Mouse (Mus musculus) c-Kit-positive CD71-negative TER-119-negative erythroid progenitor cells, embryonic 14.5 days (primary cell): Measurements from ENCODE around the gene Kcnip4.

Experiments
- DNase-seq: peaks from one replicate; pipeline ENCODE4 v3.0.0-alpha.2; 2013; ENCODE audit warnings: low read depth

The Kcnip4 gene

DNA sequence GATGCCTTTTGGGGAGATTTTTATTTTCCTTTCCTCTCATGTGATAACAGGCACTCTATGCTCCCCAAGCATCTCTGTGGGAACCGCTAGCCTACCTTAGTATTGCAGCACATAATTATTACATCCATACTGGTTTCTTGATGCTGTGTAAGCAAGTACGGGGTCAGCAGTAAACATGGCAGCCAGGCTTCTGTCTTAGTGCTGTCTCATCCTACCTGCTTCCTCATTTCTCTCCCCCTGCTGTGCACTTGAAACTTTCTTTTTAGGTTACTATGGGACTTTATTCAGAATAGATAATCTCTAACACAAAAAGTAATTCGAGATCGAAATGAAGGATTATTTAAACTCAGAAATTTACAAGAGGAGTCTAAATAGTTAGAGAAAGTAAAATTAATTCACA is 973.0 kb downstream of the Kcnip4 start:
- no peak for DNase-seq

DNA sequence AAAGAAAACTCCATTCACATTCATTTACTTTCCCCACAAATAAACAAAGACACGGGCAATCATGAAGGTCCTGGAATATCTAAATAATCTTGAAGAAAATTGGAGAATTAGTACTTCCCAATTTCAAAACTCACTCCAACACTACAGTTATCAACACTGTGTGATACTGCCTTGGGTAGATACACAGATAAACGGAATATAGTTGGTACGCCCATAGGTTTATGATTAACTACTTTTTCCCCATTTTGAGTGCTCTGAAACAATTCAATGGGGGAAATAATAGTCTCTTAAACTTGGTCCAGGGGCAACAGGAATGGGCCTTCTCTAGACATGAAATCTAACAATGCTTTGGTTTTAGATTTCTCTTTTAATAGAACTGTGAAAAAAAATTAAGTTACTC is 978.9 kb downstream of the Kcnip4 start:
- DNase-seq: no peak

DNA sequence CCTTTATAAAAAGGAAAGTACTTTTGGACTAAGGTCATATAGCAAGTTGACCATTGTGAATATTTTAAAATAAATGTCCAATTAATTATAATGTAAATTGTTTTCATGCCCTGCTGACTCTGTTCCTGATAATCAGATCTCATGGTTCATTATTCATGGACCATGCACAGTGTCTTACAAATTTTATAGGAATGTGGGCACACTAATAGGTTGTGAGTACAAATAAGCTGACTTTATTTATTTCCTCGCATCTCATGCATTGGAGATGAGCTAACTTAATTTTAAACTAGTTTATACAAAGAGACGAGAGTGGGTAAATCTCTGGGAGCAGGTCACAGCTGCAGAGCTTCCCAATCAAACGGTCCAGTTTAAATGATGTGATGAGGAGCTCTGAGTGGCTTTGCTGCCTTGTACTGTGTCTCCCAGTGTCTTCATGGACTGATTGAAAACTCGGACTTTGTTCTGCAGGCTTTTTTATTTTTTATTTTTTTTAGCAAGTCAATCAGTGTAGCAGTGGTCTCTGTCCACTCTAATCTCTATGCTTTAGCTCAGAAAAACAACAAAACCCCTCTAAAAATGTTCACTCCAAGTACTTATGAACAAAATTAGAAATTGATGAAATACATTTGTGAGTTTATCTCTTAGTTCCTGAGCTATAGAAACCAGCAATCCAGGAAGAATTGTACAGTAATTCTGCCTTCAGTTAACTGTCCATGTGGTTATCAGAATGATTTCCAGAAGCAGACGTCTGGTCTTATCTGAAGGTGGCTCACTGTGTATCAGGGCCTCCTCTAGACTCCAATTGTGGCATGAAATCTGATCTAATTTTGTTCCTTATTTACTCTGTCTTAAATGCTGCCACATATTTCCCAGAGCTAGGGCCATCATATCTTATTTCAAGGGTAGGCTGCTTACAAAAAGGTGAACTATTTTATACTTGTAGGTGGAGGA is 979.6 kb downstream of the Kcnip4 start:
- DNase-seq: no peak

DNA sequence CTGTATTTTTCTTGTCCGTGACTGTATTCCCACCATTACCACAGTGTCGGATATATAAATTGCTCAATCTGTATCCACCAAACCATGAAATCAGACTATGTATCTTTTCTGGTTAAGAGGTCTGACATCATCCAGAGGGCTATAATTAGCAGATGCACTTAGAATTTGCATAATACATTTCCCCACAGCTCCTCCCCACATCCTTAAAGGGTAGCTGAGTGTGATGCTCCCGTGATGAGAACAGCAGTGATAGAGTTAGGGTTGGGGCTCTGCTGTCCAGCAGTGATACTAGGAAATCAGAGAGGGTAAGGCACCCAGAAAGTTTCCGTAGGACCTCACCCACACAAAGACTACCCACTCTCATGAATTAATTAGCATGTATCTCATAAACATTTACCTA is 1006.7 kb downstream of the Kcnip4 start:
- no peak for DNase-seq

DNA sequence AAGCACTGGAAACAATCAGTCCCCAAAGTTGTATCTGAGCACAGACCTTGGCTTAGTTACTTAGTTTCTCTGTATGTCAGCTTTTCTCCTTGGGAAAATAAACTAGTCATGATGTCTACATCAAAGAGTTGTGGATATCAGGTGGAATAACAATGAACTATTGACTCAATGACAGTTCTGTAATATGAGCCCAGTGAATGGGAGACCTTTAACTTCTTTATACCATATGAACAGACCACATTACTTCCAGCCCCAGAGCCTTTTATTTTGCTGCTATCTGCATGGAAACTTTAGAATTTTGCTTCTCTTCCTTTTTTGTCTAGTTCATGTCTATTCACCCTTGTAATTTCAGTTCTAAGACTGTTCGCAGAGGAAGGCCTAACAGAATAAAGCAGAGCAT is 1011.4 kb downstream of the Kcnip4 start:
- no peak for DNase-seq

DNA sequence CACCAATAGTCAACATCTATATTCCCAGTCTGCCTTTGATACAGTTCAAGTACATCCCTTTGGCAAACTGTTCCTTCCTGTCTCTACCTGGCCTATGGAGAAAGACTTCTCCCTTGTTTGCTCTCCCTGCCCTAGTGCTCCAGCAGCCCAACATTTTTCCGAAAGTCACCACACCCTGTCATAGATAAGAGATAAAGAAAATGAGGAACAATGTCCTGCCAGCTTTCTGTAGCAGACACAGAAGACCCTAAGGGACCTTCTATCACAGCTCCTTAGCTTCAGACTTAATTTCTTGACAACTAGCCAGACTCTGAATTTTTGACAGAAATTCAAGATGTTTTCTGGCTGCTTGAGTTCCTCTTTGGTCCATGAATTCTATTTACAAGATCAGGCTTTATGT is 1013.4 kb downstream of the Kcnip4 start:
- no peak for DNase-seq

DNA sequence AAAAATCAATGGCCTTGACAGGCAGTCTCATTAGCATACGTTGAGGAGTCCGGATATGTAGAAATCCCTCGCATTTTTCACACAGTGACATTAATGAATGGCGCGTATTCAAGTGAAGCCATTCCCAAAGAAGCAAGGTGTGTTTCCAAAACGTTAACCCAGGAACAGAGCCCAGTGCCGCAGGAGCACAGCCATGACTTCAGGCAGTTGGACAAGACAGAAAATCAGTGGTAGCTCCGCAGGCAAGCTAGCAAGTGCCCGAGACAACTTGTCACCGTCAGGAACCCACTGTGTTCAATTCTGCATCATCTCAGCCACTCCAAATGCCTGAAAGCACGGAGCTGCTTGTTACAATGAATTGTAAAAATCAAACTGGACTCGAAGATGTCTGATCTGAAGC is 1014.5 kb downstream of the Kcnip4 start:
- DNase-seq: no peak

DNA sequence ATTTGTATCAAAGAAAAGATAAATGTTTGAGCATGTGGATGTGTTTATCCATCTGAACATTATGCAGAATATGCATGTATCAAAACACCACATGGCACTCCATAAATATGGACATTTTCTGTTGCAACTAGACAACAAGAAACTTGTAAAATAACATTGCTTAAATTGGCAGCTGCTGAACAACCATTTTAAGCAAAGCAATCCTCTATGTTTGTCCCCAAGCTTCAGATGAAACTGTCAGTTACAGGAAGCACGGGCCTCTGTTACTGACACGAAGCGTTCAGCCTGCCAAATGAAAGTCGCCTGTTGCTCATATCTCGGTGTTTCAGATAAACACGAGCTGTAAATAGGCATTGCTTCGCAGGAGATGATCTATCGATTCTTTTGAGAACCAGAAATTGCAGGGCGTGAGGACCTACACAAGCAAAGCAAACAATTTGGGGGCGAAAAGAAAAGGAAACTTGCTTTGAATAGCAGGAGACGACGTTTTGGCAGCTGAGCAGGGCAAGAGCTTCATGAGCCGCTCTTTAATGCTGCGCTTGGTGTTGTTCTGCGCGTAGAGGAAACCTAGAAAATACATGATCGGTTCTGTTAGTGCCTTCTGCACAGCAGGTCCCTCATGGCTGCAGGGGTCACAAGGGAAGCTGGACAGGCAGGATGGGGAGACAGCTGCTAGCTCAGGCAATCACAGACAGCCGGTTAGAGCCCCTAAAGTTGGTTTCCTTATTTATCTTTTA is 1015.3 kb downstream of the Kcnip4 start:
- DNase-seq: no peak

DNA sequence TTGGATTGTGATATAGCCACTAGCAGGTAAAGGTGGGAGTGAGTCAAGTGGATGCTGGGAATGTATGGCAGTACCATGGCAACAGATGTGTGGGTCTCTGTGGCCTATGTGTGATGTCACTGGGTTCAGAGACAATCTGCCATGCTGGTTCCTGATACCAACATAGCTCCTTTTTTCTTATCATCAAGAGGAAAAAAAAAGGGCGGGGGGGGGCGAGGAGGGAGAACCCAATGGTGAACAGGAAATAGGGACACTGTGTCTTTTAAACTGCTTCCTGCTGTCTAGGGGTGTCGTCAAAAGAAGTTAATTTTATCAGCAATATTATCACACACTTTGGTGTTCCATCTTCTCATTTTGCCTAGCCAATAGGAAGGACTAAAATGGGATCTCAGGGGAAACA is 1021.6 kb downstream of the Kcnip4 start:
- DNase-seq: no peak

DNA sequence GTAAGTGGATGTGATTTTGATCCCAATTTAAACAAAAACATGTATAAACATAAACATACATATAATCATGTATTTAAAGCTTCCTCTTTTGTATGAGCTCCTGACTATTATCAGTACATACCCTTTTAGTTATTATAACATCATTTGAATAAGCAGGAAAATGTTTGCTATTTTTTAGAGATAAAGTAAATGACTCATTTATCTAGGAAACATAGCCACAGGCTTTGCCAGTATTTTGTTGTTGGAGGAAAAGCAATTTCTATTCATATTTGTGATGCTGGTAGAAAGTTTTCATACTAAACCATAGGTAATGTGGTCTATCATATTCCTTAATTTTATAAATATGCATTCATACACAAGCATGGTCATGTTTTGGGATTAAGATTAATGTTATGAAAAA is 1022.3 kb downstream of the Kcnip4 start:
- no peak for DNase-seq

DNA sequence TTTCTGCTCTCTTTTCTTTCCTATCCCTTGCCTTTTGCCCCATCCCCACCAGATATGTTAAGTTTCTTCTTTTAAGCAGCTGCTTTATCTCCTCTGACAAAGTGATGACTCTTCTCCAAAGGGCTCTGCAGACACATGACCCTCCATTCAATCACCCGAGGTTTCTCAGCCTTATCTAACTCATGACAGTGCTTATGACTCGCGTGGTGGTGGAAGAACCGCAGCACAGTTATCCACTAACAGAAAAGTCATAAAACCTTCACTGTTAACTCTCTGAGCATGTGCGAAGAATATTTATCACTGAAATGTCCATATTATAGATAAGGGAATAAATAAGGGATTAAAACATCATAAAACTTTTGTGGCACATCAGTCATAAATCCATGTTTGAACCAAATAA is 1024.5 kb downstream of the Kcnip4 start:
- no peak for DNase-seq

DNA sequence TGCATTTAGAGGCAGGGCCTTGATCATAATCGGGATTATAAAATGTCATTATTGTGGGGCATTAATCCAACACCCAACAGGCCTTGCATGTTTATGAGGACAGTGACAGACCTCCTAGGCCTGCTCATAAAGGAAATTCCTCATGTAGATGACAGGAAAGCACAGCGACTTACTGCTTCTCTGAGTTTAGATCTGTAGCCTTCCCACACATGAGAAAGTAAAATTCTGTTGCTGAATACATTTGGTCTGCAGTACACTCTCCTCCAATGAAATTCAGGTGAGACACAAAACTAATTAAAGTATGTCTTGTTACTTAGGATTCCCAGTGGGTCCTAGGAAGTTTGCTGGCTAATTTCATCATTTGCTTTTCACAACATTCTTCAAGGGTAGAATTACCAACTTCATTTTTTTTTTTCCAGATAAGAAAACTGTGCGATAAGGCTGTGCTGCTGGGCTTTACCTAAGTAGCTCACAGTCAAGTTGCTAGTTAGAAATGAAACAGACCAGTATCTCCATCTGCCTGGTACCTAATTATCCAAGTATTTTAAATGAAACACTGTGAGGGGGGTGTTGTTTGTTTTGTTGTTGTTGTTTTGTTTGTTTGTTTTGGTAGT is 1033.7 kb downstream of the Kcnip4 start:
- DNase-seq: no peak

DNA sequence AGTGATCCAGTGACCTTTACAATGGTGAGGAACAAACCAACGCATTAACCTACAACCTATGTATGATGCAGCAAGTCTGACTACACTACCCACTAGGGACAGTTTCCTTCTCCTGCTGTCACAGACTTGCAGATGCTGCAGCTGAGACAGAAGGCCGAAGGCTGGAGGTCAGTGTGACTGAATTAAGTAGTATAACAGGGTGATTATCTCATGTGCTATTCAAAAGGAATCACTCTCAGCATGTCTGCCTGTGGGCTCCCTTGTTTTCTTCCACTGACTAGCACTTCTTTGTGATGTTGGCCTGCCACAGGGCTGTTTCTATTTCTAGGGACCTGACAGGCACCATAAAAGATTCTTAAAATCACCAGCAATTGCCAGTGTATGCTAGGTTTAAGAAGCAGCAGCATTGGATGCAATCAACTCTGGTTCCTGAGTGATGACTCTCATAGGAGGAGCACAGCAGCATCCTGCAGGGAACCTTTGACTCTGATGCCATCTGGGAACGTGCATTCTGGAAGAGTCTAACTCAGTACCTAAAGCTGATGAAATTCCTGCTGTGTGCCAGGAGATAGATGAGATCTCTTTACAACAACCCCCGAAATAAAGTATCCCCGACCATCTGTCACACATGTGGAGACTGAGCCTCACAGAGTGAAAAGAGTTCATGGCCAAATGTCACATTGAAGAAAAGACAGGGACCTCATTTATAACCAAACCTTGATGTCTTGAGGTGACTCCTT is 1035.0 kb downstream of the Kcnip4 start:
- DNase-seq: no peak

DNA sequence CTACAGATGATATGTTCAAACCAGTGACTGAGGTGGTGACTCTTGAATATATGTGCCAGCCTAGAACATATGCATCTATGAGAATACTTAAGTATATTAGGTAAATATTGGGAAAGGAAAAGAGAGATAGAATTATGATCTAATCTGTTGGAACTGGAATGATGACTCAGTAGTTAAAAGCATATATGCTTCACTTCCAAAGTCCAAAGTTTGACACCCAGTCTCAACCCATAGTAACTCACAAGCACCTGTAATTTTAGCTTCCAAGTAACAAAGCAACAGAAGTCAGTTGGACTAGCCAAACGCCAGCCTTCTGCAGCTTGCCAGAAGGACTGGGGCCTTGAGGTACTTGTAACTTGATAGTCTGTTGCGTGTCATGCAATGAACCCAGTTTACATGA is 1041.6 kb downstream of the Kcnip4 start:
- DNase-seq: no peak

DNA sequence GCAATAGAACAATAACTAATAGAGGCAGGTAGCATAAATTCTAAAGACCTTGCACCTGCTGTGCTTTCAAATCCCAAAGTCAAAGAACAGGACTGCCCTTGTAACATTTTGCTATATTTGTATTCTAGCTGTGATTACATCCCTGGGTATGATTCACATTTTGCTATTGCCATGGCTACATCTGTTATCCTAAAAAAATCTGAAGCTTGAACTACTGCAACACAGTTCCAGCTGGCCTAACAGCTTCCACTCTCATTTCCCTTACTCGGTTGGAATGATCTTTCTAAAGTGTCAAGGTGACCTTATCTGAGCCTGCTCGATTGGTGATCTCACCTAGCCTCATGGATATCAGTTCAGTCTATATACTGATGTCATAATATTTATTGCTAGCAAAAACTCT is 1064.5 kb downstream of the Kcnip4 start:
- no peak for DNase-seq

DNA sequence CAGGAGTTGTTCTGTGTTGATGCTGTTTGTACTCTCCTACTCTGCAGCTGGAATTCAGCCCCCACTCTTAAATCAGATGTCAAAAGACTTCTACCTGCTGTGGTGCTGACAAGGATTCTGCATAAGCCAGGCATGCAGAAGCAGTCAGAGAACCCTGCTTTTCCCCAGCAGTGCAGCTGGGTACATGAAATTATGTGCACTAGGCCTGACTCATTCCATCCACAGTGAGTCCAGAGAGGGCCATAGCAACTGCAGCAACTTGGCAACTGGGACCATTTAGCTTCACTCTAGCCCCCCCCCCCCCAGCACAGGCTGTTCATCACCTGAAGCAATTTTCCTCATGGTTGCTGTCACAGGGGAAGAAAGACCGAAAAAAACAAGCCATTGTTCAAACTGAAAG is 1075.8 kb downstream of the Kcnip4 start:
- DNase-seq: no peak

DNA sequence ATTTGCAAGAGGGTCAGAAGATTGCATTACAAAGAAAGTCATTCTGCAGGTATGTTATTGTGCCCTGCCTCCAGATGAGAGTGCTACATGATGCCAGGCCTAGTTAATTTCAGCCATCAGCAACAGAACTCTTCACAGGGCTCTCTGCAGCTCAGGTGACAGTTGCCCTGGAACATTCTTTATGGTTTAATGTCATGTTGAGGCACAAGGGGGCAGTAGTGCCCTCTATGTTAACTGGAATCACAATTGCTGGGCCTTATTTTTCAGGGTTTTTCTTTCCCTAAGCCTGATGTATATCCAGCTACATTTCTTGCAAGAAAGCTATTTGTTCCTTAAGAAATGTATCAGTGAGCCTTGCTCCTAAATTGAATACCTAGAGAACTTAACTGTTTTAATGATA is 1094.2 kb downstream of the Kcnip4 start:
- DNase-seq: peak; percentile 2

DNA sequence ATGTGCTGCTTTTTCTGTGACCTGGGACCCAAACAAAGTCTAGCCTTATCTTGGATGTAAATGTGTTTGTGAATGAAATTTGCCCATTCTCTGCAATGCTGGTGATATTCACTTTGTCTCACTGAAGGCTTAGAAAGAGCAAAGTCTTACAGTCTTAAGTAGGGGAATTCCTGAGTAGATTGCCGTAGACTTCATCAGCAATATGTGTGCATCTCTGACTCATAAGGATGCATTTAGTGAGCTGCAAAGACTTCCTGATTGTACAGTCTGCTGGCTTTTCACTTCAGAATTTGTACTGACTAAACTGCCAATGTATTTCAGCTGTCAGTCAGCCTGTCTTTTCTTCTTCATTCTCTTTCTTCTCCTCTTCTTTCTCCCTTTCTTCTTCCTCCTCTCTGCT is 1102.8 kb downstream of the Kcnip4 start:
- no peak for DNase-seq

DNA sequence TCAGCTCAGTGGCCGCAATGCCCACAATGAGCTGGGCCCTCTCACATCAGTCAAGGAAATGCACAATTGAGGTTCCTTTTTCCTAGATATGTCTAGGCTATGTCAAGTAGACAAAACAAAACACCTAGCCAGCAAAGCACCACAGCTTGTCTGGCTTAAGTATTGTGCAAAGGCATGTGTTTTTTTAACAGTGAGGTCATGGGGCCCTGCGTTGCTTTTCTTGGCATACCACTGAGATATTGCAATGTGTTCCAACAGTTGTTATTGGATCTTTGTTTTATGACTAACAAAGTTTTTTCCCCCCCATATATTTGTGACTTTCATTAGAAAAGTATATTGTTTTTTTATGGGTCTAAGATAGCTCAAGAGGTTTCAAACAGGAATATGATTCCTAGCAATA is 1105.0 kb downstream of the Kcnip4 start:
- no peak for DNase-seq

DNA sequence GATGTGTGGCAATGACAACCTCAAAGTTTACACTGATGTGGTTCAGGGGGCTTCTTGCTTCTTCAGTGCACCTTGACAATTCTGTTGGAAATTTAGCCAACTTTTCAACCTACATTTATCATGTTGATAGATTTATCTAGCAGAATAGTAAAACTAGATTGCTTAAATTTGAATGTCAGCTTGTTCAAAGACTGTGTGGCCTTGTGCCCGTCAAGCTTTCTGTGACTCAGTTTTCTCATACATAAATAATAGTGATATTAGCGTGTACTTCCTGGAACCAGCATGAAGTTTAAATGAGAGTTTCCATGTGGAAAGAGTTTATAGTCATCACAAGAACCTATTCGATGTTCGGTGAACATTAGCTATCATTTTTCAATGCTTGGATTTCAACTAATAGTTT is 1112.4 kb downstream of the Kcnip4 start:
- no peak for DNase-seq

DNA sequence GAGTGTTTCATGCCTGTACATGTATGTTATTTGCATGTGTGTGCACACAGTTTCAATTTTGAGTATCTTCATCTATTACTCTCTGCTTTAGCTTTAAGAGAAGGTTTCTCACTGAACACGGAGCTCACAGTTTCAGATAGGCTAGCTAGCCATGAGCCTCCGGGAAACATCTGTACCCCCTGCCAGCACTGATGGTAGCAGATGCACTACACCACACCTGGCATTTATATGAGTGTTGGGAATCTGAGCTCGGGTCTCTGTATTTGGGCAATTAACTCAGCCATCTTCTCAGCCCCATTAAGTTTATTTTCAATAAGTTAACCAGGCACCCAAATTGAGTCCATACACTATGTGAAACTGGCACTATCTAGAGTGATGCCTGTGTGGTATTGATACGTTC is 1113.2 kb downstream of the Kcnip4 start:
- DNase-seq: no peak

DNA sequence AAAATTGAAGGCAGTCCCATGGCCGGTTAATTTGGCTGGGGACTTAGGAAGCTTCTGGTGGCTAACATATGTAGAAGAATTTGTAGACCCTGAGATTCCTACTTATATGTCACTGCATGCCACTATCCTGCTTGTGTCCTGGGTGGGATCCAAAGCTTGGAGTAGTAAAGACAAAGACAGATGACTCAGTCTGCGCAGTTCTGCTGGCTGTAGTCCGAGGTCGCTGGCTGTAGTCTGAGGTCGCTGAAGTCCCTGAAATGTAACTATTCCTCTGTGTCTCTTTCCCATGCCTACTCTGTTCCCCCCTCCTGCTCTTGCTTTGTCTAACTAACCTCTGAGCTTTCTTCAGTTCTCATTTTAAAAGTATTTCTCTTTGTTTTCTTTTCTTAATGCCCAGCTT is 1114.4 kb downstream of the Kcnip4 start:
- no peak for DNase-seq
